Mouse (Mus musculus) MEL (cell line): Measurements from ENCODE around the gene Il10.

ENCODE experiments used
- CHD2 ChIP-seq: IDR thresholded peaks from 2 replicates; pipeline ENCODE4 v1.6.1; 2011; ENCODE audit warnings: low read length, improper control_type of control experiment
- CTCF ChIP-seq, 3 experiments: IDR thresholded peaks in 2 of 3; conservative IDR thresholded peaks in 1 of 3; 2 replicates each; pipeline ENCODE4 v1.5.1; 2011 to 2012; ENCODE audit warnings: low read length in 3 of 3, low read depth in 2 of 3, mild to moderate bottlenecking in 2 of 3, improper control_type of control experiment in 1 of 3, inconsistent platforms in 1 of 3, mixed read lengths in 1 of 3, moderate library complexity in 1 of 3; ENCODE audit not compliant: control insufficient read depth in 1 of 3, insufficient read depth in 1 of 3, poor library complexity in 1 of 3, severe bottlenecking in 1 of 3
- GATA1 ChIP-seq: IDR thresholded peaks from 2 replicates; pipeline ENCODE4 v1.6.1; 2011; ENCODE audit warnings: low read depth, low read length, improper control_type of control experiment
- KAT2A ChIP-seq: conservative IDR thresholded peaks from 2 replicates; pipeline ENCODE4 v1.6.1; 2012; ENCODE audit warnings: low read depth, low read length, improper control_type of control experiment, inconsistent platforms
- MAX ChIP-seq: IDR thresholded peaks from 2 replicates; pipeline ENCODE4 v1.6.1; 2011; ENCODE audit warnings: low read length, improper control_type of control experiment
- MAZ ChIP-seq: IDR thresholded peaks from 2 replicates; pipeline ENCODE4 v1.6.1; 2012; ENCODE audit warnings: low read depth, mild to moderate bottlenecking, inconsistent platforms, low read length, improper control_type of control experiment
- MXI1 ChIP-seq: IDR thresholded peaks from 2 replicates; pipeline ENCODE4 v1.6.1; 2011; ENCODE audit warnings: mild to moderate bottlenecking, low read depth, low read length, improper control_type of control experiment
- POLR2A ChIP-seq, 2 experiments: IDR thresholded peaks; 2 replicates each; pipeline ENCODE4 v1.6.1; 2011 to 2012; ENCODE audit warnings: low read length in 2 of 2, mild to moderate bottlenecking in 2 of 2, control low read depth in 1 of 2, improper control_type of control experiment in 1 of 2, low read depth in 1 of 2, moderate library complexity in 1 of 2; ENCODE audit not compliant: control insufficient read depth in 1 of 2, insufficient read depth in 1 of 2, poor library complexity in 1 of 2
- RCOR1 ChIP-seq: IDR thresholded peaks from 2 replicates; pipeline ENCODE4 v1.6.1; 2012; ENCODE audit warnings: low read depth, mild to moderate bottlenecking, inconsistent platforms, low read length, improper control_type of control experiment
- SMC3 ChIP-seq: IDR thresholded peaks from 2 replicates; pipeline ENCODE4 v1.6.1; 2011; ENCODE audit warnings: low read depth, low read length, improper control_type of control experiment
- TBP ChIP-seq: IDR thresholded peaks from 2 replicates; pipeline ENCODE4 v1.8.0; 2011; ENCODE audit warnings: low read depth, low read length, improper control_type of control experiment
- ZKSCAN1 ChIP-seq: IDR thresholded peaks from 2 replicates; pipeline ENCODE4 v1.6.1; 2012; ENCODE audit warnings: low read depth, mild to moderate bottlenecking, inconsistent platforms, low read length, improper control_type of control experiment, moderate library complexity

DNA sequence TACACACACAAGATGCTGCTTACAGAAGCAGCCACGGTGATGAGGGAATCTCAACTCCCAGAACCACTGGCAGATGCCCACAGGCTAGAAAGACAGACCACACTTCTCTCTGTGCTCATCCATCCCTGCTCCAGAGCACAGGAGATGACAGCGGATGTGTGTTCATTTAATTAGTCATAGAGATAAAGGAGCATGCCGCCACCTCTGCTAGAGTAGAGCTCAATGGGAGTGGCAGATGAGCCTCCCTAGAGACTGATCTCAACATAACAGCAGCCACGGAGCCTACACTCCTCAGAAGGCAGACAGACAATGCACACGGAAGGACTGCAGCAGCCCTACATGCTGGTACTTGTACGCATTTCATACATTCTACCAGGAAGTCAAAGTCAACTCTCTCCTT is 44.6 kb downstream of the Il10 start:
- TF ChIP-seq CTCF (IDR thresholded peaks at IDR 0.05 in 2 of 3, conservative IDR thresholded peaks at IDR 0.05 in 1 of 3; ENCODE audit: control insufficient read depth in 1 of 3, insufficient read depth in 1 of 3, low read depth in 2 of 3, low read length in 3 of 3, poor library complexity in 1 of 3, severe bottlenecking in 1 of 3) (no peak), MAZ (no peak), MXI1 (no peak; the same call in 1 of the 2 replicates), ZKSCAN1 (no peak), POLR2A (IDR thresholded peaks at IDR 0.05; ENCODE audit: control insufficient read depth in 1 of 2, insufficient read depth in 1 of 2, low read depth in 1 of 2, low read length in 2 of 2, poor library complexity in 1 of 2) (no peak), TBP (0 out of 2 replicates have a peak, but pooled peaks have one; percentile 27), GATA1 (peak; percentile 23; the same call in 1 of the 2 replicates), SMC3 (no peak), MAX (0 out of 2 replicates have a peak, but pooled peaks have one; percentile 41), KAT2A (no peak), CHD2 (no peak), RCOR1 (no peak)
